Mouse (Mus musculus) C2C12 (cell line): ENCODE measurements around the gene Cntrob. TPM values are rescaled to one million over a fixed set of nuclear protein-coding genes. Genes with fewer than 3 reads are reported as not detected.
A peak's percentile ranks its signal among the peaks of the same experiment; 100 is the strongest.

Source experiments
- H3K27me3 ChIP-seq: one replicate; pipeline ENCODE4 v1.6.1; 2011; ENCODE audit not compliant: control insufficient read depth, insufficient read depth, insufficient read length
- H3K36me3 ChIP-seq: one replicate; pipeline ENCODE4 v1.6.1; 2011; ENCODE audit not compliant: control insufficient read depth, insufficient read depth
- H3K4me3 ChIP-seq: one replicate; pipeline ENCODE4 v1.5.1; 2011; ENCODE audit warnings: mild to moderate bottlenecking, control low read depth; ENCODE audit not compliant: poor library complexity, insufficient read depth, severe bottlenecking
- H3K79me2 ChIP-seq: one replicate; pipeline ENCODE4 v1.6.1; 2011; ENCODE audit not compliant: control insufficient read depth, insufficient read depth
- H3K79me3 ChIP-seq: one replicate; pipeline ENCODE4 v1.6.1; 2011; ENCODE audit warnings: low read depth, control low read depth
- H3ac ChIP-seq: one replicate; pipeline ENCODE3; 2011; ENCODE audit warnings: low read depth; ENCODE audit not compliant: control insufficient read depth, insufficient read length
- CEBPB ChIP-seq: IDR thresholded peaks from one replicate; pipeline ENCODE4 v1.6.1; 2011; ENCODE audit warnings: low read depth, mild to moderate bottlenecking, control low read depth, moderate library complexity
- CTCF ChIP-seq: IDR thresholded peaks from one replicate; pipeline ENCODE4 v1.5.1; 2011; ENCODE audit not compliant: control insufficient read depth, insufficient read depth, insufficient read length
- FOSL1 ChIP-seq: IDR thresholded peaks from one replicate; pipeline ENCODE4 v1.8.0; 2011; ENCODE audit warnings: mild to moderate bottlenecking, low read length; ENCODE audit not compliant: poor library complexity, insufficient read depth, severe bottlenecking
- MAX ChIP-seq: IDR thresholded peaks from one replicate; pipeline ENCODE4 v1.6.1; 2011; ENCODE audit warnings: mild to moderate bottlenecking, control low read depth
- MYOD1 ChIP-seq: IDR thresholded peaks from one replicate; pipeline ENCODE4 v1.6.1; 2011; ENCODE audit warnings: low read depth; ENCODE audit not compliant: control insufficient read depth, insufficient read length
- MYOG ChIP-seq: IDR thresholded peaks from one replicate; pipeline ENCODE4 v1.6.1; 2011; ENCODE audit not compliant: control insufficient read depth, insufficient read length; ENCODE audit errors: extremely low read depth
- USF1 ChIP-seq: IDR thresholded peaks from one replicate; pipeline ENCODE4 v1.6.1; 2011; ENCODE audit warnings: low read depth, mild to moderate bottlenecking, control low read depth, moderate library complexity
- polyA plus RNA-seq: library from polyadenylated mRNA; unstranded; fragments of >200 nt; fragmentation: generic; extraction: Trizol; gene quantifications from one replicate; pipeline ENCODE4 v1.2.1, GENCODE M21; 2012; ENCODE audit warnings: missing spikeins

The Cntrob gene
- polyA plus RNA-seq, 1 experiment, result 9.9 TPM

DNA sequence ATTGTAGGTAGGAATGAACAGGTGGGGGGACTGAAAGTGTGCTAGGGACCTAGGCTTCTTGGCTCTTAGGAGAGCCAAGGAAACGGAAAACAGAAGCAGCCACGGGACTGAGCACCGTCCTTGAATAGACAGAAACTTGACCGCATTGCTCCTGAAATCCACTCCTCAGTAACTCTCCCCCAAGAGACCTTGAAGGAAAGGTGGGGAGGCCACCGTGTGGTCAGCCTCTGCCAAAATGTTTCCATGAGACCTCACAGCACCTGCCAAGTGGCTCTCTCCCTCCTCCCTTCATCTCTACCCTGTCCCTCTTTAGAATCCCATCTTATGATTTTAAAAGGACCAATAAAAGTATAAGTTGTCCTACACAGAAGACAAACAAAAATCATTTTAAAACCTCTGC is 46.3 kb downstream of the Cntrob start:
- Histone ChIP-seq H3ac (no peak overlapping the region), H3K4me3 (no peak overlapping the region), H3K36me3 (no peaks in the 10 kb centered on the region), H3K27me3 (no peaks in the 10 kb centered on the region), H3K79me3 (no peaks in the 10 kb centered on the region), H3K79me2 (no peaks in the 10 kb centered on the region)
- TF ChIP-seq USF1 (no peak), CTCF (no peak), MYOG (no peak), MYOD1 (no peak), CEBPB (no peak)

DNA sequence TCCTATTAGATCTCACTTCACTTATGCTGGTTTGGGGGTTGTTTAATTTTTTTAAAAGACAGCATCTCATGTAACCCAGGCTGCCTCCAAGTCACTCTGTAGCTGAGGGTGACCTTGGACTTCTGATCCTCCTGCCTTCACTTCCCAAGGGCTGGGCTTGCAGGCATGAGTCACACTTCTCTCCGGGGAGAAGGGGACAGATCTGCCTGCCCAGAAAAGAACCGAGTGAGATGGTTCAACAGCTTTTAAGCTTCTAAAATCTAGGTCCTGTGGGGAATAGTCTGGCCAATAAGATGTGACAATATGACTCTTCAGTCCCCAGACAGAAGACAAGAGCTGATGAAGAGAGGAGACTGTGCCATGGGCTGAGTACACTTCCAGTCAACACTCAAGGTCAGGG is 47.5 kb downstream of the Cntrob start:
- Histone ChIP-seq H3ac (no peak overlapping the region), H3K79me2 (no peaks in the 10 kb centered on the region), H3K4me3 (no peak overlapping the region), H3K79me3 (no peaks in the 10 kb centered on the region), H3K27me3 (no peaks in the 10 kb centered on the region), H3K36me3 (no peaks in the 10 kb centered on the region)
- no peak for TF ChIP-seq MAX
- no peak for TF ChIP-seq CEBPB

DNA sequence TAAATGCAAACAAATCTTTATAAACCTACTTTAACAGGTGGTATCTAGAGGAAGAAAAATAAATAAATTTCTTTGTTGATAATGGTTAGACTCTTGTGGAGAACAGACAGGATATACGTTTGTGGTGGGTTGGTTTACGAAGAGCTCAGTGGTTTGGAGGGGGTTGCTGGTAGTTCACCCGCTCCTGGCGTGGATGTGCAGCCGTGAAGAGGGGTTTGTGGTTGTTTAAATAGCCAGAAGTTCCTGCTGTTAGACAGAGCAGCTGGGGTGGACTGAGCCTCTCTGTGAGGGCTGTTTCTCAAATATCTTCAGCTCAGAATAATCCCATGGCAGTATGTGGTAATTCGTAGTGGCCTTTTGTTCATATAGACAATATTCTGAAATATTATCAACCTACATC is 47.9 kb downstream of the Cntrob start:
- Histone ChIP-seq H3K36me3 (no peaks in the 10 kb centered on the region), H3K4me3 (no peak overlapping the region), H3K79me2 (no peaks in the 10 kb centered on the region), H3K27me3 (no peaks in the 10 kb centered on the region), H3ac (no peak overlapping the region), H3K79me3 (no peaks in the 10 kb centered on the region)
- TF ChIP-seq CTCF, result no peak
- no peak for TF ChIP-seq MYOG
- no peak for TF ChIP-seq MYOD1

DNA sequence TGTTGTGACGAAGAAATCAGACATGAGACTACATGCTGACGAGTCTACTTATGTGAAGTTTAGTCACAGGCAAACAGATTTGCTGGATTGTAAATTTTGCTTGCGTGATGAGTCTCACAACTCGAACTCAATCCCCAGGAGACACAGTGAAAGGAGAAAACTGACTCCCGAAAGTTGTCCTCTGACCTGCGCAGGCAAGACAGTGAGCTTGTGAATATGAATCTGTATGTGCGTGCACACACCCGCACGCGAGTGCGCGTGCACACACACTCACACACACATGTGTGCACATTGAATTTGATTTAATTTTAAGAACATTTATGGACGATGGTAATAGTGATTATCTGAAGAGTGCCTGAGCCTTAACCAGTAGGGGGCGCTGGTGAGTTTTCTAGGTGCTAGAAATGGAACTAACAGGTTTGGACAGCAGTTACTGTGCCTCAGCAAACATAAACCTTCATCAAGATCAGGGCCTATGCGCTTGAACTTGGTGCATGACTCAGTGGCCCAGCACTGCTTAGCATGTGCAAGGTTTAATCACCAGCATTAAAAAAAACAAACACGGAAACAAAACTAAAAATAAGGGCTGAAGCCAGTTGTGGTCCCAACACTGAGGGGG is 51.3 kb downstream of the Cntrob start:
- Histone ChIP-seq H3K79me2 (no peaks in the 10 kb centered on the region), H3ac (peak overlapping the region; percentile 43)
- TF ChIP-seq MYOD1, result no peak
- TF ChIP-seq MAX, result peak; percentile 7
- TF ChIP-seq CTCF, result peak; percentile 0

DNA sequence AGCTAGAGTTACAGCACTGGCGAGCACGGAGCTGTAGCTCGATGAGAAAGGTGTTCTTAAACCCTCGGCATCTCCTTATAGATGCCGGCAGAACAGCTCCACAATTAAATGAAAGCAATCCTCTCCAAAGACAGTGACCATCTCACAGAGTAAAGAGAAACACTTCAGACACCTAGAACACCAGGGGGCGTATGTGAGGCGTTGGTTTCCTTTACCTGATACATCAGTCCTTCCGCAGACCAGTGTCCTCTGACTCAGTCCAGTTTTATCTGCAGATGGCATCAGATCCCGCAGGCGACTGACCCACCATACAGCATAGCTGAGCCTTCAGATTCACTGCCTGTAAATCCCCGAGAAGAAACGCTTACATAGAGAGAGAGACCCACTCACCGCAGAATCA is 54.0 kb downstream of the Cntrob start:
- no peaks in the 10 kb centered on the region for H3K27me3 ChIP-seq
- H3K4me3 ChIP-seq, result no peak overlapping the region
- no peak for TF ChIP-seq MAX
- TF ChIP-seq MYOD1, result no peak
- no peak for TF ChIP-seq MYOG
- TF ChIP-seq CTCF, result peak; percentile 48
- no peaks in the 10 kb centered on the region for H3K79me3 ChIP-seq
- H3K79me2 ChIP-seq, result no peaks in the 10 kb centered on the region
- no peak overlapping the region for H3ac ChIP-seq
- no peaks in the 10 kb centered on the region for H3K36me3 ChIP-seq

More for the DNA sequence above, 51.3 kb downstream of the Cntrob start:
- Histone ChIP-seq H3K4me3 (no peak overlapping the region), H3K36me3 (no peaks in the 10 kb centered on the region), H3K79me3 (no peaks in the 10 kb centered on the region), H3K27me3 (no peaks in the 10 kb centered on the region)

DNA sequence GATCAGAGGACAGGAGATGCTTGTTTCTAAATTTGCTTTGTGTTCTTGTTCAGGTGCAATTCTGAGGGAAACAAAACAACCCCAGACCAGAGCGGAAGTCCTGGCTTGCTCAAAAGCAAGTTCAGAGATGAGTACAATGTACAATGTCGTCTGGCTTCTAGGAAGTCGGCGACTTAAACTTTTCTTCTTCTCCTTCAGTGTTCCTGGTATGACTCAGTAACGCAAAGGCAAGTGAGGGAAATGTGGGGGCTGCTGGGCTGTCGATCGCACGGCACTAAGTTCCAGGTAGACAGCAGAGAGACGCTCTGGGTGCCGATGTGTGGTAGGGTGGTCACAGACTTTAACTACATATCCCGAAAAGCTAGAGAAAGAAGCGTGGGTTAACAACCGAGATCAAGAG is 55.5 kb downstream of the Cntrob start:
- H3K36me3 ChIP-seq, result no peaks in the 10 kb centered on the region
- no peak overlapping the region for H3ac ChIP-seq
- TF ChIP-seq CTCF, result no peak
- no peak for TF ChIP-seq USF1
- TF ChIP-seq MYOD1, result no peak
- no peak for TF ChIP-seq CEBPB
- TF ChIP-seq MAX, result no peak
- TF ChIP-seq MYOG, result no peak
- TF ChIP-seq FOSL1, result no peak
- H3K27me3 ChIP-seq, result no peaks in the 10 kb centered on the region
- no peak overlapping the region for H3K4me3 ChIP-seq
- H3K79me2 ChIP-seq, result no peaks in the 10 kb centered on the region
- H3K79me3 ChIP-seq, result no peaks in the 10 kb centered on the region
